Mouse (Mus musculus) embryonic facial prominence, embryonic 12.5 days (tissue): Measurements from ENCODE around the gene Gm3099. TPM values are rescaled to one million over a fixed set of nuclear protein-coding genes. Genes with fewer than 3 reads are reported as not detected.
"Not testable (repeated sequence)": the region's sequence is repeated elsewhere in the genome, so short reads cannot be mapped to it uniquely, and the experiment has no call there.

Experiments
- ATAC-seq: fragments of 200-750 bp; cut with Nextera tagmentation; 2 replicates; pipeline ENCODE4 v1.8.0; 2017; ENCODE audit not compliant: insufficient number of reproducible peaks, insufficient read depth, low FRiP score, low TSS enrichment
- H3K27ac ChIP-seq: fragments of 300-500 bp; sonication (generic); 2 replicates; pipeline ENCODE4 v1.5.1; 2016; ENCODE audit warnings: mild to moderate bottlenecking
- H3K27me3 ChIP-seq: fragments of 300-500 bp; sonication (generic); 2 replicates; pipeline ENCODE4 v1.6.1; 2016; ENCODE audit warnings: mild to moderate bottlenecking, moderate library complexity
- H3K36me3 ChIP-seq: fragments of 300-500 bp; sonication (generic); 2 replicates; pipeline ENCODE4 v1.6.1; 2016; ENCODE audit warnings: mild to moderate bottlenecking
- H3K4me1 ChIP-seq: fragments of 300-500 bp; sonication (generic); 2 replicates; pipeline ENCODE4 v1.6.1; 2016
- H3K4me2 ChIP-seq: fragments of 300-500 bp; sonication (generic); replicated peaks from 2 replicates; pipeline ENCODE4 v1.6.1; 2016; ENCODE audit warnings: mild to moderate bottlenecking, moderate library complexity
- H3K4me3 ChIP-seq: fragments of 300-500 bp; sonication (generic); 2 replicates; pipeline ENCODE4 v1.5.1; 2016; ENCODE audit warnings: mild to moderate bottlenecking
- H3K9ac ChIP-seq: fragments of 300-500 bp; sonication (generic); 2 replicates; pipeline ENCODE4 v1.6.1; 2016; ENCODE audit warnings: mild to moderate bottlenecking, moderate library complexity
- H3K9me3 ChIP-seq: fragments of 300-500 bp; sonication (generic); 2 replicates; pipeline ENCODE4 v1.6.1; 2016; ENCODE audit warnings: mild to moderate bottlenecking, moderate library complexity
- whole genome bisulfite sequencing: fragments of 180-500 bp; shearing (Covaris S2); methylation state at CpG from one replicate; pipeline ENCODE4 v1.1.7; 2016; 5-methylcytosine and 5-hydroxymethylcytosine counted together
- polyA plus RNA-seq: library from polyadenylated mRNA; unstranded; fragments of >200 nt; fragmentation: Nextera tagmentation; extraction: Ambion mirVana; gene quantifications from 2 replicates; pipeline ENCODE4 v1.2.1, GENCODE M21; 2016

Gm3099 gene
- polyA plus RNA-seq: not detected in 2 replicates

GRCm38 (mm10) chr14:3998094-3998493 is at the start of gene Gm3099:
Gene Gm3099, plus strand, starts transcription at chr14:3998394.
- not testable (repeated sequence) for H3K4me2 ChIP-seq, H3K9me3 ChIP-seq, H3K9ac ChIP-seq, H3K27me3 ChIP-seq, H3K36me3 ChIP-seq, H3K4me1 ChIP-seq, H3K27ac ChIP-seq, ATAC-seq, H3K4me3 ChIP-seq
- 75% methylated on average over 1 of the region's 3 CpGs for WGBS

- not testable (repeated sequence) for H3K4me3 ChIP-seq, H3K36me3 ChIP-seq, ATAC-seq, H3K27ac ChIP-seq, H3K9ac ChIP-seq, H3K4me2 ChIP-seq, H3K27me3 ChIP-seq, H3K9me3 ChIP-seq, H3K4me1 ChIP-seq
- no CpG with 5 or more reads among the region's 2 CpGs for WGBS
Observed at GRCm38 (mm10) chr14:3963247-3963646, 34.9 kb upstream of the Gm3099 start, which contains the start of gene Gm3095. Gene Gm3095, plus strand, starts transcription at chr14:3963547.

- H3K4me3 ChIP-seq, H3K4me2 ChIP-seq, H3K27ac ChIP-seq, H3K4me1 ChIP-seq, H3K36me3 ChIP-seq, H3K27me3 ChIP-seq, ATAC-seq, H3K9me3 ChIP-seq, H3K9ac ChIP-seq: not testable (repeated sequence)
- 78% methylated on average over 1 of the region's 3 CpGs for WGBS
Observed at GRCm38 (mm10) chr14:4023641-4024040, 25.4 kb downstream of the Gm3099 start, which contains the start of gene Gm5796. Gene Gm5796, plus strand, starts transcription at chr14:4023941.

Other genes with a start within 250 kb of the Gm3099 start
- gene Gm3002, start 188.3 kb upstream of the Gm3099 start, polyA plus RNA-seq: 0.28 and 0.52 TPM in 2 replicates
- not detected in 2 replicates for gene Gm3033, start 152.1 kb upstream of the Gm3099 start, polyA plus RNA-seq
- gene Gm2916, start 114.2 kb upstream of the Gm3099 start, polyA plus RNA-seq: 0.13 and 0.15 TPM in 2 replicates
- gene Gm3029, start 66.6 kb upstream of the Gm3099 start, polyA plus RNA-seq: not detected in 2 replicates
- gene Gm3095, start 34.8 kb upstream of the Gm3099 start, polyA plus RNA-seq: not detected in 2 replicates
- gene Gm5796, start 25.5 kb downstream of the Gm3099 start, polyA plus RNA-seq: 0.50 and 0.81 TPM in 2 replicates
- gene Gm3115, start 85.7 kb downstream of the Gm3099 start, polyA plus RNA-seq: not detected in 2 replicates
- 1.1 TPM in 1 of 2 replicates, not detected in the other for gene Gm8108, start 112.1 kb downstream of the Gm3099 start, polyA plus RNA-seq
- gene Gm3127, start 166.6 kb downstream of the Gm3099 start, polyA plus RNA-seq: not detected in 2 replicates
- 1.0 and 1.2 TPM in 2 replicates for gene Gm2974, start 184.2 kb downstream of the Gm3099 start, polyA plus RNA-seq